Mouse (Mus musculus): ENCODE measurements around the gene Nudt13.

Nudt13 gene

DNA sequence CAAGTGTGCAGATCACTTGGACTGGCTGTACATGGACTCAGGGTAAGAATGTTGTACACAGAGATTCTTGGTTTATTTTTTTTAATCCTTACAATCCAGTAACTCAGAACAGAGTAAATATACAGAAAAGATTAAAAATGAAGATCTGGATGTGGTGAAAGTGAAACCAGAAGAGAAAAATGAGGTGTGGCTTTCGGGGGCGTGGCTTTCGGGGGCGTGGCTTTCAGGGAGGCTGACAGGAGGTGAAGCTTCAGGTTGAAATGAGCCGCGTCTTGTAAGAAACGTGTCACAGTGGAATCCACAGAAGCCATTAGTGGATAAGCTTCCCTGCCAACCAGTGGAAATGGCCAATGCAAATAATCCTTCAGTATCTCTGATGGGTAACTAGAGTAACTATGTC is 46.4 kb downstream of the Nudt13 start:
- no peak for DNase-seq

DNA sequence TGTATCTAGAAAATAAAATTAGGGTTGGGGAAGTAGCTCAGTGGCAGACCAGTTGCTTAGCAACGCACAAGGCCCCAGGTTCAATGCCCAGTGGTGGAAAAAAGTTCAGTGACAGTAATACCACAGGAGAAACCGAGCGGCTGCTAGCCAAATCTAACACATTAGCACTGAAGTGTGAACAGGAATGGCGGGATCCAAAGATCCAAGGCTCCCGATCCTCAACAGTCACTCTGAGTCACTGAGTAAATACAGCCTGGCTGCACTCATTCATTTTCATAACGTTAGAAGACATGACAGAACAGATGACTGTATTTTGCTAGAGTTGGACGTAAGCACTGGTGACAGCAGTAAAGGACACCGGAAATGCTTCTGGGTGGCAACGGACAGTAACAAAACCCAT is 51.4 kb downstream of the Nudt13 start:
- DNase-seq, result no peak

DNA sequence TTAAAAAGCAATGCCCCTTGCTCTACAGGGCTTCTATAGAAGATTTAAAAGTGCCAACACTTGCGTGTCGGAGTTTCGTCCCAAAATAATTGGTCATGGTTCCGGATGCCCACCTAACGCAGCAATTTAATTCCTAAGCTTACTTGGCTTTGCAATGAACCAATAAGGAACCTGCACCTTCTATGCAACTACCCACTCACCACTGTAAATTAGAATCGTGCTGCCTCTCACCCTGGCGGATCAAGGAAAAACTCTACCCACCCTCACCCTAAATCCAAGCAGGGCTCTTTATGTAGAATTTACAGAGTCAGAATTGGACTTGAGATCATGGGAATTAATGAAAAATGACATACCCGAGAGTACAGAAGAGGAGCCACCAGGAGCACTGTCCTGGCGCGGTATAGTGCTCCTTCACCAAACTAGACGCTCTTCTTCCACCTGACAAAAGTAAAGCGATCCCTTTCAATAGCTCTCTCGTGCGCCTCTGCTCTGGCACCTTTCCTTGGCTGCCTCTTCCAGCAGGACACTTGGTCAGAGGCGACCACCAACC is 53.0 kb downstream of the Nudt13 start:
- no peak for DNase-seq

DNA sequence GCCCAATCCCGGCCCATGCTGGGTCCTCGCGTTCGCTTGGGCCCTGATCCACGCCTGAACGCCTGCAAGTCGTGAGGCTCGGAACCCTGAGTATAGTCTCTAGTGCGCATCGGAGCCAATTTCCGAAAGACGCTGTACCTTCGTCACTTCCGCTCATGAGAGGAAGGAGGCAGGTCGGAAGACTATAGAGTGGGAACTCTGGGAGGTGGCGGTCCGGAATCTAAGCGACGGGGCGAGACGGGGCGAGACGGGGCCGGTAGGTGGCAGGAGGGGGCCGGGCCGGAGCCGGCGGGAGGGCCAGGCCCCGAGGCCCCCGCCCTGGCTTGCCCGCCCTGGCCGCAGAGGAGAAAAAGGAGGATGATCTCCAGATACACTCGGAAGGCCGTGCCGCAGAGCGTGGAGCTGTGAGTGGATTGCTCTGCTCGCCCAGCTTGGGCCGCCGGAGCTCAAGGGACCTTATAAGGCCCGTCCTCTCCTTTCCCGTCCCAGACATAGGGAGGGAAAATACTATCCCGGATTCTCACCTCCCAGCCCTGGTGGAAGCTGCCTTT is 53.6 kb downstream of the Nudt13 start, which contains the start of the genes Ecd and Fam149b:
TSS of gene Ecd (minus strand) at position 131 of the 551 bp plus-strand sequence.
TSS of gene Fam149b (plus strand) at position 172 of the 551 bp plus-strand sequence.
- peak; percentile 95 for DNase-seq

DNA sequence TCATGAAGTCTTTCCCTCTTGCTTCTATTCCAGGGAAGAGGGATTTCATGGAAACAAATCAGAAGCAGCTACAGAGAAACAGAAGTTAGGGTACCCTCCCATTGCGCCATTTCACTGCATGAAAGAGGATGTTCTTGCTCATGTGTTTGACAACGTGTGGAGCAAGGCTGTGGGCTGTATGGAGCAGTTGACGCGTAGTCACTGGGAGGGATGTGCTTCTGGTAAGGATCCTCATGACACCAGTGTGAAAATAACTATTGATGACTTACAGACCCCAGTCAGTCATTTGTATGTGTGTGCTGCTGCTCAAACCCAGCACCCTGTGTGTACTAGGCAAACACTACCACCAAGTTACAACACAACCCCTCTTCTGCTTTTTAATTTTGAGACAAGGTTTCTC is 68.7 kb downstream of the Nudt13 start:
- no peak for DNase-seq
